Mouse (Mus musculus) heart, adult 2 months (tissue): ENCODE results near the gene Marcks.

Source experiments
- CTCF ChIP-seq: fragments of 200-600 bp; IDR thresholded peaks from 2 replicates; pipeline ENCODE4 v1.8.1; 2022; ENCODE audit warnings: antibody characterized with exemption, mild to moderate bottlenecking, moderate library complexity
- EP300 ChIP-seq: fragments of 200-500 bp; IDR thresholded peaks from 2 replicates; pipeline ENCODE4 v1.6.1; 2011; ENCODE audit warnings: low read depth, low read length, control low read depth; ENCODE audit not compliant: insufficient read depth
- POLR2A ChIP-seq: fragments of 200-500 bp; IDR thresholded peaks from 2 replicates; pipeline ENCODE4 v1.6.1; 2011; ENCODE audit warnings: mild to moderate bottlenecking, low read depth, low read length, control low read depth; ENCODE audit not compliant: insufficient read depth

GRCm38 (mm10) chr10:37141621-37142020 lies 2.9 kb upstream of the Marcks start:
- TF ChIP-seq CTCF (no peak), EP300 (no peak), POLR2A (no peak)
